Mouse (Mus musculus) cerebellum, adult 11-12 months (tissue): ENCODE data around the gene Sorcs1.

Experiments
- DNase-seq: peaks from one replicate; pipeline ENCODE4 v3.0.0; 2022

Sorcs1 gene

GRCm38 (mm10) chr19:50398341-50398740 is 280.1 kb downstream of the Sorcs1 start:
- peak; percentile 5 for DNase-seq

DNA sequence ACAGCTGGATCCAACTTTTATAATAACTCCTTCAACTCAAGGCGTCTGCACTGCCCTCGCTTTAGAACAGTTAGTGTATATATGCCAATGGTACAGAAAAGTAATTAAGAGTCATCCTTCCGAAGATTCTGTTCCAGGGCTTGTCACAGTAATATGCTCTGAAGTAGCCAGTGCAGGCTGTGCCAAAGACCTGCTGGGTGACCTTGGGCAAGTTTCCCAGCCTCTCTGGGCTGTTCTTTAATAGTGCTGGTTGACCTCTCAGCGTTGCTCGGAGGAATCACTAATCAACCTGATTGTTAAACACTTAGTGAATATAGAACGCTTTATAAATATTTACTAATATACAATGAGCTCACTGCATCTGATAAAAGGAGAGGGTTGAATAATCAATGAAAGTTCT is 282.7 kb downstream of the Sorcs1 start:
- no peak for DNase-seq

GRCm38 (mm10) chr19:50394101-50394500 is 284.3 kb downstream of the Sorcs1 start:
- no peak for DNase-seq

DNA sequence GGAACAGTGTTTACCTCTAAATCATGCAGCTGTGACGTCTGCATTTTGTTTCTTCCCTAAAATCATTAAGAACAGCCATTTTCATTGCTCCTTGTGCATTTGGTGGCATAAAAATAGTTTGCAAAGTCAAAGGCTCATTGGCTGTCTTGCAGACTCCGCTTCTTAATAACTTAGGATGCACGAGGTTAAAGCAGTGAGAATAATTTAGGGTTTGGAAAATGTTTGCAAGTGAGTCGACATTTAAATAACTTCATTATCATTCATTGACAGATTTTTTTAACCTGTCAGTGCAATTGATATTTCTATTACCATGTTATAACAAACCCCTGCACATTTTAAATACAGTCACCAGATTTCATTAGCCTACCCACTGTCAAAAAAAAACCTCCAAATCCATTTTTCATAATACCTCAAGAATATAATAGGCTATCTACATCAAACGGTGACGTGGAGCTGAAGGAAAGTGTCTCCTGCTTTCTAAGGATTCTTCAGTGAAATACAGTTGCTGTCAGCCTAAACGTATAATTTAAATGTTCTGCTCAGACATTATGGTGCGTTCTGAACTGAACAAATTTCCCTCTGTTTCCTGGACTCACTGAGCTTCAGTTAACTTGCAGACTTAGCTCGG is 288.4 kb downstream of the Sorcs1 start:
- DNase-seq, result no peak

GRCm38 (mm10) chr19:50378901-50379300 is 299.5 kb downstream of the Sorcs1 start:
- no peak for DNase-seq

DNA sequence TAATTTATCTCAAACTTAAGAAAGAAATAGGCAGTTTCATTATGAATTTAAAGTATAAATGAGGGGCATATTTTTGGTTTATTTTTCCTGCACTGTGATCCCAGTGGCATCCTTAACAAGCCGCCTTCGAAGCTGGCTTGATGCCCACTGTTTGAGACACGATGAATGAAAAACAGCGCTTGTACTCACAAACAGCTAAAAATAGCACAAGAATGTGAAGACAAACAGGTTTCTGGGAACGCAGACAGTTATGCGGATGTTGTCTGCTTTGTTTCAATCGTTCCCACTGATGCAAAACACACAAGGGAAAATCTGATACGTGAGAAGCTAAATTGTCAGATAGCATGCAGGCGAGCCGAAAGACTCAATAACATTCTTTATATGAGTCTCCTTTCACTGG is 303.7 kb downstream of the Sorcs1 start:
- DNase-seq, result no peak

DNA sequence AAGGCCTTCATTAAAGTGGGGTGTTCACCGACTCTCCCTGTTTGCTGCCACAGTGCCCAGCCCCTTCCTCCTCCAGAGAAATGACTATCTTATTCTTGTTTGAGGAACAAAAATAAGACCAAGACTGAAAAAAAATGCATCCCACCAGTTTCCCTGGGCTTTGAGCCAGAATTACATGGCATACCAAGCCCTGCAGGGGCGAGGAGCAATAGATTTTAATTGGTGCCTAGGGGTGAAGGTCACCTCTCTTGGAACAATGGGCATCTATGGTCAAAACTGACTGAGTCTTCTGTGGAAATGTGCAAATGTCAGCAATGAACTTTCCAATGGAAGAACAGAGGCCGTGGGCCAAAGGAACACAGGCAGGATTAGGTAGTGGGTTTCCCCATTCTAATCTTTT is 312.0 kb downstream of the Sorcs1 start:
- DNase-seq, result no peak

- DNase-seq, result no peak
Observed at GRCm38 (mm10) chr19:50362655-50363500, 315.6 kb downstream of the Sorcs1 start.

GRCm38 (mm10) chr19:50358561-50358960 is 319.9 kb downstream of the Sorcs1 start:
- no peak for DNase-seq

DNA sequence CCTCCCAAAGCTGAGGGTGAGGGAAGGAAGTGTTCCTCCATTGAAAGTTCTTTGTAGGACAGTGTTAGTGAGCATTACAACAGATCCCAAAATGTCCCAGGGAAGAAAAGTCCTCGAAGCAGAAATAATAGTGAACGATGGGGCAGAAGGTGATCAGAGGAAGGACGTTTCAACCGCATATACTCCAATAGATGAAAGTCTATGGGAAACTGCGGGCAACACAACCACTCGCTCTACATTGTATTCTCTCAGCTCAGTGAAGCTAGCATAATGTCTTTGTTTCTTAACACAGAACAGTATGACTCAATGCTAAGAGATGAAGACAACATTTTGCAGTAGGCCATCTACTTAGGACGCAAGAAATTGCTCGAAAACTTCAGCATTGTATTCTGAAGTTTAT is 339.2 kb downstream of the Sorcs1 start:
- no peak for DNase-seq

- DNase-seq, result no peak
Observed at GRCm38 (mm10) chr19:50336751-50337150, 341.7 kb downstream of the Sorcs1 start.

DNA sequence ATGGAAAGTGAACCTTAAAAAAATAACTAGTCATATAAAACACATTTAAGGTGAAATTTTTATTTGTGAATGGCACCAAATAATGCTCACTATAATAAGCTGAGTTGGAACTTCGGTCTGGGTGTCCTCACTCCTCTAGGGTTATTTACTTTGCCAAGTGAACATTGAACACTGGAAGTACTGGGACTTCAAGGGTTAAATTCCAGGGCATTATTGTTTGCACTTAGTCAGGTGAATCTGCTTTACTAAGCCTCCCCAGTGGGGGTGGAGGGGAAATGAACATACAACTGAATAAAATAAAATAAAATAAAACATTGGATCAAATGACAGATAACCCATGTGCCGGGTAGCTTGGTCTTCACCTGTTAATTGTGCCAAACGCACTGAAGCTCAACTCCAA is 347.3 kb downstream of the Sorcs1 start:
- DNase-seq, result no peak

DNA sequence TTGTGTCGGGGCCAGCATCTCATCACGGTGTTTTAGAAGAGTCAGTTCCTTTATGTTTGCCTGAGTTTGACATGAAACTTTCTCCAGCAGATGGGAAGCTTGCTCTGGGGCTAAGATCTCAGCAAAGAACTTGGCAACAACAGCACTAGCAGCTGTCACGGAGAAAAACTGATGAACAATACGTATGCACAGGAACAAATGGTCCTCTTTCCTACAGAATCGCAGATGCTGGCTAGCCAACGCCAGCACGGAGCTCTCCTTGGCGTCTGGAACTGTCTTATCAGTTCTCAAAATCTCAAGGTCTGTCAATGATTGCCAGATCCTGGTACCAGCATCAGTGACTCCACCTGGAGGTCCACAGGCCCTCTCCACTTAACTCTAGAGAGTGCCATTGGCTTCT is 350.6 kb downstream of the Sorcs1 start:
- DNase-seq, result peak; percentile 15

DNA sequence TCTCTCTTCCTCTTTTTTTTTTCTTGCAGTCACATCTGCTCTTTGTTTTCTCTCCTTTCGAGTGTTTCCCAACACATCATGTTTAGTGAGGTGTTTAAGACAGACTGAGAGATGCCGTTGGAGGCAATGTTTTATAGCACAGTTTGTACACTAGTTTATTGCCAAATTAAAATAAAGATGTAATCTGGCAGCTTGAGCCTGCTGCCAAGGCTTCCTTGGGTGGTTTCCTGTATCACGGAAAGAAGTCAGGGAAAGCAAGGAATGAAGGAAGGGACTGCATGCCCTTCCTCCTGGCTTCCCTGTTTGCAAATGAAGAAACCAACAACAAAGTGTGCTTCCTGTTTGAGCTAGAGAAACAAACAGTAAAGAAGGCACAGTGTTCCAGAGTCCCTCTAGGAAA is 352.3 kb downstream of the Sorcs1 start:
- no peak for DNase-seq

GRCm38 (mm10) chr19:50325686-50326085 is 352.8 kb downstream of the Sorcs1 start:
- DNase-seq, result peak; percentile 16

DNA sequence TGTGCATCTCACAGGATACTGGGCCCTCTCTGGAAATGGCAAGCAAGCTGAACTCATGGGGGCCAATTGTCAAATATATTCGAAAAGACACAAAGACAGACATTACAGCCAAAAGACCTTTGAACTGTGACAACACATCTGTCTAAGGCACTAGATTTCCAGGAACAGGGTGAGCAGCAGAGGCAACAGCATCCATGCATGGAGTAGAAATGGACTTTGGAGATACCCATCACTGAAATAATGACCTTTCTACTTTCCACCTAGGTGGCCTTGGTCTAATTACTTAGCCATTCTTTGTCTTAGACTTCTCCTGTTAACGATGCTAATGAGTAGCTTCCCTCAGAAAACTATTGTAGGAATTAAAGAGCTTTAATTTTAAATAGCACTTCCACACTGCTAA is 371.4 kb downstream of the Sorcs1 start:
- no peak for DNase-seq

DNA sequence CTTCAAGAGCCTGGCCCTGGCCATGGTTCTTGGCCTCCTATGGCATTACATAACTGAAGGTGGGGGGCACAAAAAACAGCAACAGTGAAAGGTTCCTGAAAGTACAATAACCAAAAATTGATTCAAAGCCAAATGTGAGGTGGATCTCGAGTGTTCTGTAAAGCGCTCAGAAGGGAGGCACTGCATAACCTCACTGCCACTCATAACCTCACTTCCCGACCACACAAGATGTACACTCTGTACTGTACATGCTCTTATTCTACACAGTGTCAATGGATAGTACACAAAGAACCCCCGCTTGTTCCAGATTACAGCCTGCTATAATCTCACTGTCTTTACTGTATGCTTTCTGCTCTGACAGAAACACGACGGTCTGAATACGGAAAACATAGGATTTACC is 384.2 kb downstream of the Sorcs1 start:
- DNase-seq, result no peak

GRCm38 (mm10) chr19:50264450-50264849 is 414.0 kb downstream of the Sorcs1 start:
- DNase-seq, result no peak

DNA sequence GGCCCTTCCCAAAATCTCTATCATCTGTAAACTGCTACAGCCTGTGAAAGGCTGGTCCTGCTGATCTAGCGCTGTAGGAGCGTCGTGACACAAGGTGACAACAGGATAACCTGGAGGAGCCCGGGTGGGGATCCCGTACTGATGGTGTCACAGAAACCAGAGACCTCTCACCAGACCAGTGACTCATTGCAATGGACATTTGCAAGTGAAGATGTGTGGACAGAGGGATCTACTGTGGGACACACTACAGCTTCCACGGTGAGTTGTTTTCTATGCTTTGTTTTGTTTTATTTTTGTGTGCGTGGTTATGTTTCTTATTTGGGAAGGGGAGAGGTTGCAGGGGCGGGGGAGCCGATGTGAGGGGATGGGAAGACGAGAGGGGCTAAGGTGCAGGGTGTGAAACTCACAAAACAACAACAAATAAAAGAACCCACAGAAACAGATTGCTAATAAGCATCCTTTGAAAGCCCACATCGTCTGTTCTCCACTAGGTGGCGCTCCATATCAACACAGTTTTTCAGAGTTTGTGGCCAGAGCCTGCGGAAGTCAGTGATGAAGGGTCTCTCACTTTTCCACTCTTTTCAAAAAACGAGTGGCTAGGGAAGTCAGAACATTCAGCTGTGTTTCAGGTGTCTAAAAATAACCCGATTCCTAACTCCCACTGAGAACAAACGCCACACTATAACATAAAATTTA is 419.6 kb downstream of the Sorcs1 start:
- no peak for DNase-seq

- DNase-seq, result no peak
Observed at GRCm38 (mm10) chr19:50220476-50220875, 458.0 kb downstream of the Sorcs1 start.

GRCm38 (mm10) chr19:50214466-50215228 is 463.8 kb downstream of the Sorcs1 start:
- DNase-seq, result no peak

- DNase-seq, result no peak
Observed at GRCm38 (mm10) chr19:50210456-50210855, 468.0 kb downstream of the Sorcs1 start.

DNA sequence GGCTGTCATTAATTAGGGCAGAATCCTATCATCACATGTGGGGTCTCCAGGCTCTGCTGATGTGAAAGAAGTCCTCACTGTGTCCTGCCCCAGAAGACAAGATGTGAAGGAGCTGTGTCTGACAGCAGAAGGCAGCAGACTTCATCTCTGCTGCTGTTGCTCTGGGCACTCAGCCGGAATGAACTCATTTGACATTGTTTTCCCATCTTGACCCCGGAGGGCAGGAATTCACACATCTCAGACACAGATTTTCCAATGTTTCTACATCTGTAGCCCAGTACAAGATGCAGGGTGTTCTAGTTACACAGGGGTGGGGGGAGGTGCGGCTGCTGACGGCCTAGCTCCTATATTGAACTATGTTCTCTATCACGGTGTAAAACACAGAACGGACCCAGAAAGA is 474.1 kb downstream of the Sorcs1 start:
- DNase-seq, result no peak
